Mouse (Mus musculus) adrenal gland, postnatal 36 days (tissue): ENCODE measurements around the gene Flt3l. TPM values are rescaled to one million over a fixed set of nuclear protein-coding genes. Genes with fewer than 3 reads are reported as not detected.
"Not testable (repeated sequence)": the region's sequence is repeated elsewhere in the genome, so short reads cannot be mapped to it uniquely, and the experiment has no call there.

Experiments
- DNase-seq, 2 experiments: peaks; one replicate each; pipeline ENCODE4 v3.0.0; 2021; ENCODE audit warnings: mixed read lengths in 1 of 2
- total RNA-seq, 2 experiments: library from RNA; stranded (reverse); gene quantifications; 2 replicates each; pipeline ENCODE4 v1.2.3; 2021

Gene Flt3l
- total RNA-seq, 2 experiments from 2014 or later = 15.3 to 25.5 TPM

- DNase-seq = no peak
These were observed 8.3 kb upstream of the Flt3l start for GRCm38 (mm10) chr7:45144368-45145174.

GRCm38 (mm10) chr7:45141914-45142313 is 5.7 kb upstream of the Flt3l start:
- no peak for DNase-seq

GRCm38 (mm10) chr7:45141319-45141718 is 5.1 kb upstream of the Flt3l start:
- DNase-seq = no peak

- DNase-seq = peak; percentile 59 to 62
These were observed 3.9 kb upstream of the Flt3l start for GRCm38 (mm10) chr7:45139904-45140723.

GRCm38 (mm10) chr7:45138403-45138802 is 2.2 kb upstream of the Flt3l start:
- DNase-seq = no peak

GRCm38 (mm10) chr7:45137171-45138006 is 1.2 kb upstream of the Flt3l start:
- DNase-seq = no peak

GRCm38 (mm10) chr7:45135370-45135769 is 862 bp downstream of the Flt3l start:
- no peak for DNase-seq

GRCm38 (mm10) chr7:45134544-45135026 is 1.6 kb downstream of the Flt3l start:
- DNase-seq = peak in 1 of 2 experiments; percentile 63

- DNase-seq = no peak
These were observed 2.6 kb downstream of the Flt3l start for GRCm38 (mm10) chr7:45133446-45134159.

GRCm38 (mm10) chr7:45131850-45132249 is 4.4 kb downstream of the Flt3l start:
- peak in 1 of 2 experiments; percentile 0 for DNase-seq

GRCm38 (mm10) chr7:45129776-45130512 is 6.3 kb downstream of the Flt3l start:
- DNase-seq = no peak

- DNase-seq = peak; percentile 52 to 65
These were observed 6.9 kb downstream of the Flt3l start for GRCm38 (mm10) chr7:45129318-45129717.

GRCm38 (mm10) chr7:45128624-45129246 is 7.5 kb downstream of the Flt3l start, which contains the start of gene Rpl13a:
TSS of gene Rpl13a (minus strand) at chr7:45128761.
- peak; percentile 98 to 99 for DNase-seq

GRCm38 (mm10) chr7:45127700-45128224 is 8.5 kb downstream of the Flt3l start:
- DNase-seq = no peak

GRCm38 (mm10) chr7:45126844-45127699 is 9.2 kb downstream of the Flt3l start:
- DNase-seq = no peak

GRCm38 (mm10) chr7:45126147-45126843 is 9.9 kb downstream of the Flt3l start:
- DNase-seq = no peak

GRCm38 (mm10) chr7:45125649-45126048 is 10.6 kb downstream of the Flt3l start:
- DNase-seq = not testable (repeated sequence)

GRCm38 (mm10) chr7:45125144-45125600 is 11.1 kb downstream of the Flt3l start:
- DNase-seq = no peak
